Mouse (Mus musculus) lung, adult 2 months (tissue): ENCODE measurements around the gene Tgfbr3.

Experiments used
- CTCF ChIP-seq: fragments of 200-500 bp; IDR thresholded peaks from 2 replicates; pipeline ENCODE4 v1.5.1; 2011; ENCODE audit warnings: mild to moderate bottlenecking, low read length, control low read depth; ENCODE audit not compliant: insufficient read depth
- POLR2A ChIP-seq: fragments of 200-500 bp; IDR thresholded peaks from 2 replicates; pipeline ENCODE4 v1.6.1; 2011; ENCODE audit warnings: low read depth, mild to moderate bottlenecking, control low read depth, low read length, borderline replicate concordance; ENCODE audit errors: extremely low read depth

- no peak for TF ChIP-seq CTCF
- TF ChIP-seq POLR2A, result no peak
These were observed 6.7 kb downstream of the Tgfbr3 start for GRCm38 (mm10) chr5:107282561-107283307.
